Mouse (Mus musculus) forebrain, embryonic 12.5 days (tissue): ENCODE data around the gene Cdiptos. TPM values are rescaled to one million over a fixed set of nuclear protein-coding genes. Genes with fewer than 3 reads are reported as not detected.
A peak's percentile ranks its signal among the peaks of the same experiment; 100 is the strongest.

Experiments
- ATAC-seq: fragments of 200-750 bp; cut with Nextera tagmentation; 2 replicates; pipeline ENCODE4 v1.8.0; 2017; ENCODE audit warnings: moderate TSS enrichment; ENCODE audit not compliant: low FRiP score
- H3K27ac ChIP-seq: fragments of 300-500 bp; sonication (generic); 2 replicates; pipeline ENCODE4 v1.5.1; 2016; ENCODE audit warnings: mild to moderate bottlenecking
- H3K27me3 ChIP-seq: fragments of 300-500 bp; sonication (generic); 2 replicates; pipeline ENCODE4 v1.6.1; 2016; ENCODE audit warnings: mild to moderate bottlenecking
- H3K36me3 ChIP-seq: fragments of 300-500 bp; sonication (generic); replicated peaks from 2 replicates; pipeline ENCODE4 v1.6.1; 2016; ENCODE audit warnings: mild to moderate bottlenecking
- H3K4me1 ChIP-seq: fragments of 300-500 bp; sonication (generic); 2 replicates; pipeline ENCODE4 v1.6.1; 2016
- H3K4me2 ChIP-seq: fragments of 300-500 bp; sonication (generic); 2 replicates; pipeline ENCODE4 v1.6.1; 2016; ENCODE audit warnings: mild to moderate bottlenecking, moderate library complexity
- H3K4me3 ChIP-seq: fragments of 300-500 bp; sonication (generic); replicated peaks from 2 replicates; pipeline ENCODE4 v1.5.1; 2016; ENCODE audit warnings: mild to moderate bottlenecking
- H3K9ac ChIP-seq: fragments of 300-500 bp; sonication (generic); 2 replicates; pipeline ENCODE4 v1.6.1; 2016; ENCODE audit warnings: mild to moderate bottlenecking
- H3K9me3 ChIP-seq: fragments of 300-500 bp; sonication (generic); 2 replicates; pipeline ENCODE4 v1.6.1; 2016
- WGBS: fragments of 180-500 bp; shearing (Covaris S2); methylation state at CpG from one replicate; pipeline ENCODE4 v1.1.7; 2016; 5-methylcytosine and 5-hydroxymethylcytosine counted together
- polyA plus RNA-seq: library from polyadenylated mRNA; unstranded; fragments of >200 nt; fragmentation: Nextera tagmentation; extraction: Ambion mirVana; gene quantifications from 2 replicates; pipeline ENCODE4 v1.2.1, GENCODE M21; 2016

Cdiptos gene
- polyA plus RNA-seq, 1 experiment from 2014 or later: 0.86 TPM

DNA sequence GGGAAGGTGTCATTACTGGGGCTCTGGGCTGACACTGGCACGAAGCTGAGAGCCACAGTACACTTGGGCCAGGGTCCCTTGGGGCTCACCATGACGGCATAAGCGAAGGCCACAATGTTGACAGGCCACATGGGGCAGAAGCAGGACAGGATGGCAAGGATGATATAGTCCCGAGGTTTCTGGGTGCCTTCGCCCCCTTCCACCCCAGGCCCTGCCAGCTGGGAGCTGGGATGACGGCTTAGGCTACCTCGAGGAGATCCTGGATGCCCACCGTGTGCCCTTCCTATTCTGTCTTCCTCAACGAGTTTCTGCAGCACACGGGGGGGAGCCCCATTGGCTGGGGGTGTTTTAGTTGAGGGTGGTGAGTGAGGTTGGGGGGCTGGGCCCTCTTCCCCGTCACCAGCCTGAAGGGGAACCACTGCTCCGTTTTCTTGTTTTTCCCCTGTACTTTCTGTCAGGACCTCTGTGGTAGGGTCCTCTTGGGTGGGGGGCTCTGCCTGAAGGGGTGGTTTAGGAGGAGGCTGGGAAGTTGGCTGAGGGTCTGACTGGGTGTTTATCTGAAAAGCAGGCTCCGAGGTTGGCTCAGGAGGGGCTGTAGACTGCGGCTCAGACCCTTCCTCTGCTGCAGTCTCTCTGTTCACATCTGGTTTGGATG, 43.5 kb upstream of the Cdiptos start:
- H3K36me3 ChIP-seq: peaks cover 43% of the 10 kb centered on the region
- H3K27me3 ChIP-seq: no peaks in the 10 kb centered on the region
- H3K4me1 ChIP-seq: peaks cover 87% of the 10 kb centered on the region
- H3K4me2 ChIP-seq: peak overlapping the region; percentile 90
- H3K4me3 ChIP-seq: peak overlapping the region; percentile 48
- peak overlapping the region; percentile 72 for H3K9ac ChIP-seq
- H3K9me3 ChIP-seq: no peaks in the 10 kb centered on the region
- 83% methylated on average over 13 of the region's 14 CpGs for WGBS
- H3K27ac ChIP-seq: peak overlapping the region; percentile 100
- ATAC-seq: no peak

DNA sequence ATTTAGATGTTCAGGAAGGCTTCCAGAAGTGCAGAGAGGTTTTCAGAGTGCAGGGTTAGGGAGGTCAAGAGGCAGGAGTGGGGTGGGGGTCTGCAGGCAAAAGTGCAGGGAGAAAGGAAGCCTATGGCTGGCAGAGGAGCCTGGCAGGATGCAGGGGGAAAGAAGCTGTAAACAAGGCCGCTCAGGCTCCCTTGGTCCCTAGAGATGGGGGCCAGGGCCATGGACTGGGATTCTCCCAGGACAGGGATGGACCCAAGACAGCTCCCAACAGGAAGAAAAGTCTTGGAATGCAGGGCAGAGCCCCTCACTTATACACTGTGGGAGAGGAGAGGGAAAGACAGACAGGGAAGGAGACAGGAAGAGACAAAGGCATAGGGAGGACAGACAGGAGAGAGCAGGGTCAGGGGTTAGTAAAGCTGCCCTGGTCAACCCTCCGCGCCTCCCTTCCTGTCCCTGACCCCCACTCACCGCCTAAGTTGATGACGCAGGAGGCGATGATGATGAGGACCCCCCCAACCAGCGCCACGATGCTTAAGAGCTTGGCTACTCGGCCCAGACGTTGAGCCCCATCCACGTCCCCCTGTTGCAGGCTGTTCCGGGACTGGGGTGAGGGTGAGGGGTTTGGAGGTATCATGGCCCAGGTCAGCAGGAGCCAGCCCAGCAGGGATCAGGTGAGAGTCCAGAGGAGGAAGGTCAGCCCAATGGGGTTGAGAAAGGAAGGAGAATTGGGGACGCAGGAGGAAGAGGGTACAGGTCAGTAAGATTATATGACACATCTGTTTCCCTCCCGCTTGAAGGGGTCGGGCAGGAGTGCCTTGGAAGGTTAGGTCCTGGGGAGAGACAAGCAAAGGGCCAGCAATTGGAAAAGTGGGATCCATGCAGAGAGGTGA, 42.8 kb upstream of the Cdiptos start:
- Histone ChIP-seq H3K36me3 (peaks cover 43% of the 10 kb centered on the region), H3K9me3 (no peaks in the 10 kb centered on the region), H3K27me3 (no peaks in the 10 kb centered on the region), H3K4me1 (peaks cover 85% of the 10 kb centered on the region), H3K4me2 (peak overlapping the region; percentile 90), H3K9ac (peak overlapping the region; percentile 47), H3K27ac (peak overlapping the region; percentile 43; the same call in 1 of the 2 replicates), H3K4me3 (no peak overlapping the region)
- 90% methylated on average over 15 of the region's 15 CpGs for WGBS
- no peak for ATAC-seq

DNA sequence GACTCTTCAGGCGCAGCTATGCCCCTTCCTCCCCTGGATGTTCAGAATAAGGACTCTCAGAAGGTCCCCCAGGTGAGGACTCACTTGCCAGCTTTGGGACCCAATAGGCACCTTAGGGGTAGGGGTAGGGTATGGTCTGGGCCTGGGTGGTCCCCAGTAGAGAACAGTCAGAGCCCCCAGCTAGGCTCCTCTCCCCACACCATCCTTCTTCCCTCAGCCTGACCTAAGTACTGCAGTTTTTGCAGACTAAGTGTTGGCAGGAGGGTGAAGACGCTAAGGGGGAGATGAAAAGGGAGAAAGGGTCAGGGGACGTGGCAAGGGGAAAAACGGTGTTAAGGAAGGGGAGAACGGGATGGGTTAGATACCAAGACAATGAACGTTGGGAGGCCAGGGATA, 42.0 kb upstream of the Cdiptos start:
- peak overlapping the region; percentile 96 for H3K27ac ChIP-seq
- WGBS: 64% methylated on average over 6 of the region's 6 CpGs
- H3K27me3 ChIP-seq: no peaks in the 10 kb centered on the region
- no peak for ATAC-seq
- peak overlapping the region; percentile 90 for H3K4me2 ChIP-seq
- H3K9ac ChIP-seq: peak overlapping the region; percentile 47; the same call in 1 of the 2 replicates
- H3K36me3 ChIP-seq: peaks cover 43% of the 10 kb centered on the region
- H3K4me3 ChIP-seq: no peak overlapping the region
- H3K4me1 ChIP-seq: peaks cover 78% of the 10 kb centered on the region
- no peaks in the 10 kb centered on the region for H3K9me3 ChIP-seq

DNA sequence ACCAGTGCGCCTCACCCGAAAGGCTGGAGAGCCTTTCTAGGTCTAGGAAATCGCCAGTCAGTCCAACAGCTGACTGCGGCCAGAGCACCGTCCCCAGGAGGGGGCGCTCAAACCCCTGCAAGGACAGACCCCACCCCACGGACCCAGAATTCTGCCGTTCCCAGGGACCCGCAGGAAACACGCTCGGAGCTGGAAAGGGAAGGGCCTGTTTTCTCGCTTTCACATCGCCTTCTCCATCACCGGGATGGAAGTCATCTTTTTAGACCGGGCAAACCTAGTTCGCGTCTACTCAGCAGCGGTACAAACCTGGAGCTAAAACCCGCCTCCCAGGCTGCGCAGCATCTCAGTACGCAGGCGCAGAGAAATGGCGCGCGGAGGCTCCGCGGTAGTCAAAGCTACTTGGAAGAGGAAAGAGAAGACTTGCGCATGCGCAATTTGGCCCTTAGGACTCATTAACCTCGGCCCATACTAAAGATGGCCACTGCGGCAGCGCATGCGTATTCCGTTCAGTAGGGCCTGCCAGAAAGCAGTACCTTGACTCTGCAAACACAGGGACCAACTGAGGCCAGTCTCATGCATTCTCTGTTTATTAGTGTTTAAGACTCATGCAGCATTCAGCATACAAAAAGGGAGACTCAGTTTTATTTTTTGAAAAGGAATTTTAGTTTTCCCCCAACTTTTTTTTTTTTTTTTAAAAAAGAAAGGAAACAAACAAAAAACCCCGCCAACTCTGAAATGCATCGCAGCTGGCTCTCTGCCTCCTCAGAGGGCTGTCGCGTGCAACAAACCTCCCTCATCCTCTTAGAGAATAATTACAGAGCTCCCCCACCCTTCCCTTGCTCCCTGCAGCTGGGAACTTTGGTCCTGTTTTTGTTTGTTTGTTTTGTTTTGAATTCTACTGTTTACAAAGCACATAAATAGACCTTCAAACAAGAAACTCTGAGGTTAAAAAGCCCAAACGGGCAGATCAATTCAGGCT, 41.4 kb upstream of the Cdiptos start, which contains the start of gene Pagr1a:
Gene Pagr1a (minus strand): TSS at position 382 of the 979 bp plus-strand sequence.
- Histone ChIP-seq H3K4me2 (peak within 1 kb of the TSS; percentile 92), H3K9me3 (no peaks in the 10 kb centered on the region), H3K9ac (peak within 1 kb of the TSS; percentile 94), H3K4me3 (peak within 1 kb of the TSS; percentile 64), H3K27ac (peak within 1 kb of the TSS; percentile 96), H3K4me1 (peaks cover 71% of the 10 kb centered on the region), H3K27me3 (no peaks in the 10 kb centered on the region), H3K36me3 (peaks cover 43% of the 10 kb centered on the region)
- WGBS: 3% methylated on average over 39 of the region's 39 CpGs
- peak; percentile 84 for ATAC-seq

DNA sequence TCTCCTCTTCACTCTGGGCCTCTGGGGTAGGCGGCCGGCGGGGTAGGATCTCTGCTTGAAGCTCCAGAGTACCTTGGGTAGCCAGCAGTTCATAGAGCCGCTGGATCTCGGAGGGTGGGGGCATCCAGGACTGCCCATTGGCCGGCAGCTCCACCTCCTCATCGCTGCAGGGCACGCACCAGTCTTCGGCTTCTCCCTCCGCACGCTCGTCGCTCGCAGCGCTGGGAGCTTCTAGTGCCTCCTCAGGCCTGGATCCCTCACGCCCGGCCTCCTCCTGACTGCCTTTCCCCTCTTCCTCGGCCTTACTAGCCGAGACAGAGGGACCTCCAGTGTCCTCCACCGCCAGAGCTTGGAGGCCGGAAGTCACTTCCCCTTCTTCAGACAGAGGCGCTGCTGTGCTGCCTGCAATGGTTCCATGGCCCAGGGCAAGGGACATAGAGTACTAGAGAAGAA, 40.6 kb upstream of the Cdiptos start:
- H3K4me3 ChIP-seq: peak overlapping the region; percentile 64
- peaks cover 68% of the 10 kb centered on the region for H3K4me1 ChIP-seq
- H3K27ac ChIP-seq: peak overlapping the region; percentile 96
- no peaks in the 10 kb centered on the region for H3K9me3 ChIP-seq
- peak overlapping the region; percentile 92 for H3K4me2 ChIP-seq
- under 1% methylated on average over 22 of the region's 22 CpGs for WGBS
- H3K9ac ChIP-seq: peak overlapping the region; percentile 94
- peaks cover 38% of the 10 kb centered on the region for H3K36me3 ChIP-seq
- no peaks in the 10 kb centered on the region for H3K27me3 ChIP-seq
- ATAC-seq: peak; percentile 45

DNA sequence TGATC, 40.4 kb upstream of the Cdiptos start, which contains the start of gene Pagr1b:
Gene Pagr1b (minus strand): TSS at position 4 of the 5 bp plus-strand sequence.
- no peaks in the 10 kb centered on the region for H3K9me3 ChIP-seq
- no peak for ATAC-seq
- peak within 1 kb of the TSS; percentile 94 for H3K9ac ChIP-seq
- peak within 1 kb of the TSS; percentile 96 for H3K27ac ChIP-seq
- no peaks in the 10 kb centered on the region for H3K27me3 ChIP-seq
- H3K36me3 ChIP-seq: peaks cover 38% of the 10 kb centered on the region
- peak within 1 kb of the TSS; percentile 92 for H3K4me2 ChIP-seq
- peaks cover 67% of the 10 kb centered on the region for H3K4me1 ChIP-seq
- peak within 1 kb of the TSS; percentile 64 for H3K4me3 ChIP-seq

DNA sequence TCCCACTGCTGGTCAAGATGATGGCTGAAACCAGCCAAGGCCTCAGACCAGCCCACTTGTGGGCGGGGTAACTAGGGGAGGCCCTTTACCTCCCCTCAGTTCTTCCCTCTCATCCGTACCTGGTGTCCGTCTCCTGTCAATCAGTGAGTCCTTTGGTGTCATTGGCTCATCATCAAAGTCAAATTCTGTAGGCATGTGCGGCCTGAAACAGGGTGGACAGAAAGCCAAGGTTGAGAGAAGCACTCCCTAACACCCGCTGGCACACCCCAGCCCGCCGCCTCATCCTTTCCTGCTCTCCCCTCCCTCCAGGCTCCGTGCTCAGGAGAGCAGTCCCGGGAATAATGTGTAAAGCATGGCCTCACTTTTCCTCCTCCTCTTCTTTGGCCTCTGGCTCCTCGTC, 40.2 kb upstream of the Cdiptos start:
- Histone ChIP-seq H3K27me3 (no peaks in the 10 kb centered on the region), H3K4me1 (peaks cover 65% of the 10 kb centered on the region), H3K9me3 (no peaks in the 10 kb centered on the region), H3K9ac (peak overlapping the region; percentile 94), H3K27ac (peak overlapping the region; percentile 96), H3K4me2 (peak overlapping the region; percentile 92), H3K4me3 (peak overlapping the region; percentile 64), H3K36me3 (peaks cover 38% of the 10 kb centered on the region)
- no peak for ATAC-seq
- 3% methylated on average over 10 of the region's 10 CpGs for WGBS

DNA sequence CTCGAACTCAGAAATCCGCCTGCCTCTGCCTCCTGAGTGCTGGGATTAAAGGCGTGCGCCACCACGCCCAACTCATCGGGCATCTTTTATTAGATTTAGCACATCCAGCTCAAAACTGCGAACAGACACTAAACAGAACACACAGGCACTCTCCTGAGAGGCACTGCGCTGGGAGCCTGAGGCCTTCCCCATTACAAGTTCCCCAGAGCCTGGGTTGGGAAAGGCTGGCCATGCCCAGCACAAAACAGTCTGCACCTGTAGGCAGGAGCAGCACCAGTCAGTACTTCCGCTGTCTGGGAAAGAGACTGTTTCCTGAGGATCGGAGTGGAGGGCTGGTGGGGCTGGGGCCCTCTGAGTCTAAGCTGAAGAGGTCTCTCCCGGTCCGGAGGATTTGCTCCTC, 39.1 kb upstream of the Cdiptos start:
- H3K4me3 ChIP-seq: no peak overlapping the region
- H3K4me1 ChIP-seq: peaks cover 54% of the 10 kb centered on the region
- H3K4me2 ChIP-seq: peak overlapping the region; percentile 92
- H3K9ac ChIP-seq: 0 out of 2 replicates have a peak overlapping the region, but pooled peaks have one; percentile 94
- H3K27ac ChIP-seq: no peak overlapping the region
- peaks cover 38% of the 10 kb centered on the region for H3K36me3 ChIP-seq
- no peaks in the 10 kb centered on the region for H3K9me3 ChIP-seq
- ATAC-seq: no peak
- H3K27me3 ChIP-seq: no peaks in the 10 kb centered on the region
- 93% methylated on average over 12 of the region's 12 CpGs for WGBS

DNA sequence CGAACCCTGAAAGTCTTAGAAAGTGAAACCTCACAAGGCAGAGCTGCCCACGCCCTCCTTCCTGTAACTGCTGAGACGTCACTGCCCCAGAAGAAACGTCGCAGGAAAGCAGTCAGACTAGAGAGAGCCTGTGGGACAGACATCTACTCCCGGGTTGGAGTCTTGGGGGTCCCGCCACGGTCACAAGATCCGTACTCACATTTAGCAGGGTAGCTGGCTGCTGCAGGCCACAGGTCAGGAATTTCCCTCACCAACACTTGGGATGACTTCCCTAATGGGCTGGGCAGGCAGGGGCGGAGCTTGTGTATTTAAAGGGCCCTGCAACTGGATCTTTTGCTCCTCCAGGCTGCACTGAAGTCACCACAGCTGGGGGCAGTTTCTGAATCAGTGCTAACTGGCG, 38.4 kb upstream of the Cdiptos start, which contains the start of gene Mvp:
Gene Mvp (minus strand): TSS at position 302 of the 400 bp plus-strand sequence.
- Histone ChIP-seq H3K9me3 (no peaks in the 10 kb centered on the region), H3K27ac (no peak within 1 kb of the TSS), H3K9ac (0 out of 2 replicates have a peak within 1 kb of the TSS, but pooled peaks have one; percentile 94), H3K4me3 (peak within 1 kb of the TSS; percentile 22), H3K27me3 (no peaks in the 10 kb centered on the region), H3K36me3 (peaks cover 38% of the 10 kb centered on the region), H3K4me2 (peak within 1 kb of the TSS; percentile 92), H3K4me1 (peaks cover 47% of the 10 kb centered on the region)
- 82% methylated on average over 11 of the region's 11 CpGs for WGBS
- no peak for ATAC-seq

DNA sequence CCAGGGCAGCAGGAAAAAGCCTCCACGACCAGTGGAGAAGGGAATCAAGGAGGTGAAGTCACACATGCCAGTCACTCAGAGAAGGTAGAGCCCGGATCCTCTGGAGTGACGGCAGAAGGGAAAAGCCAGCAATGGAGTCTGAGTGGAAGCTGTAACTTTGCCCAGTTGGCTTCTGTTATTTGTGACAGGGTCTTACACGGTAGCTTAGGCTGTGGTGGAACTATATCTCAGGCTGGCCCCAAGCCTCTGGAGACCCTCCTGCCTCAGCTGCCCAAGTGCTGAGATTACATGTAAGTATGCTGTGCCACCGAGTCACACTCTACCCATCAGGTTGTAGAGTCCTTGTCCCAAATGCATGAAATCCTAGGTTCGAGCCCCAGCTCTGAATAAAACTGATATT, 37.5 kb upstream of the Cdiptos start:
- no peak for ATAC-seq
- Histone ChIP-seq H3K9ac (no peak overlapping the region), H3K4me2 (no peak overlapping the region), H3K27ac (no peak overlapping the region), H3K27me3 (no peaks in the 10 kb centered on the region), H3K9me3 (no peaks in the 10 kb centered on the region), H3K36me3 (peaks cover 38% of the 10 kb centered on the region), H3K4me1 (peaks cover 42% of the 10 kb centered on the region), H3K4me3 (no peak overlapping the region)
- WGBS: 96% methylated on average over 6 of the region's 6 CpGs

DNA sequence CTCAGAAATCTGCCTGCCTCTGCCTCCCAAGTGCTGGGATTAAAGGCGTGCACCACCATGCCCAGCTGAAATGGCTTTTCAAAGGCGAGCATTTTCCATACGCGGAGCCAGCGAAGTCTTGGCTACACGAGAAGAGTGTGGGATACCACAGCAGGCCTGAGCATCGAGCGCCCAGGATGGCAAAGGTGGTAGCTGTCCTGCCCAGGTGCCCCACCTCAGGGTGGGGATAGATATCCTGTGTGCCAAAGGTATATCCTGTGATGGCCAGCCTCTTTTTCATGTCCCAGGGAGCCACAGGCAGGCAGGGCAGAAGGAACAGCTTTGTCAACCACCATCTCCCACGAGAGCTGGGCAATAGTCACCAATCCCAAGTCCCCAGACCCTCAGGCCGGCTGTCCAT, 36.9 kb upstream of the Cdiptos start:
- Histone ChIP-seq H3K4me1 (peaks cover 37% of the 10 kb centered on the region), H3K9me3 (no peaks in the 10 kb centered on the region), H3K27me3 (no peaks in the 10 kb centered on the region), H3K9ac (no peak overlapping the region), H3K27ac (no peak overlapping the region), H3K4me2 (no peak overlapping the region), H3K4me3 (no peak overlapping the region), H3K36me3 (peaks cover 38% of the 10 kb centered on the region)
- WGBS: 94% methylated on average over 10 of the region's 10 CpGs
- no peak for ATAC-seq

DNA sequence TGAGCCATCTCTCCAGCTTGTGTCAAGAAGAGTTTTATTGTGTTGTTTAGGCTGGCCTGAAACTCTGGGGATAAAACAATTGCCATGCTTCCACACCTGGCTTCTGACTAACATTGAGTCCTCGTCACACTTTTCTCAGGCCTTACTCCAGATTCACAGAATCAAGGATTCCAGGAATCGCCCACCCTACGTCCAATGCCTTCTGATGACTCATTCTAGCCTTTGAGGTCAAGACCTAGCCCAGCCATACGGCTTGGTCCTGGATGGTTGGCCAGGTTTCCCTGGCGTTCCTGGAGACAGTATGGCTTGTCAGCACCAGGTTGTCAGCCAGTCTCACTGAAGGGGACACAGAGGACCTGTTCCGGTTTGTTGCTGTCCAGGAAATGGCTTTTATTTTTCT, 36.5 kb upstream of the Cdiptos start:
- 91% methylated on average over 6 of the region's 6 CpGs for WGBS
- no peak overlapping the region for H3K9ac ChIP-seq
- no peak overlapping the region for H3K4me3 ChIP-seq
- H3K4me1 ChIP-seq: peaks cover 33% of the 10 kb centered on the region
- H3K4me2 ChIP-seq: no peak overlapping the region
- H3K36me3 ChIP-seq: peaks cover 38% of the 10 kb centered on the region
- no peak overlapping the region for H3K27ac ChIP-seq
- H3K9me3 ChIP-seq: no peaks in the 10 kb centered on the region
- ATAC-seq: no peak
- no peaks in the 10 kb centered on the region for H3K27me3 ChIP-seq
